Mouse (Mus musculus): ENCODE data around the gene Pithd1.

DNA sequence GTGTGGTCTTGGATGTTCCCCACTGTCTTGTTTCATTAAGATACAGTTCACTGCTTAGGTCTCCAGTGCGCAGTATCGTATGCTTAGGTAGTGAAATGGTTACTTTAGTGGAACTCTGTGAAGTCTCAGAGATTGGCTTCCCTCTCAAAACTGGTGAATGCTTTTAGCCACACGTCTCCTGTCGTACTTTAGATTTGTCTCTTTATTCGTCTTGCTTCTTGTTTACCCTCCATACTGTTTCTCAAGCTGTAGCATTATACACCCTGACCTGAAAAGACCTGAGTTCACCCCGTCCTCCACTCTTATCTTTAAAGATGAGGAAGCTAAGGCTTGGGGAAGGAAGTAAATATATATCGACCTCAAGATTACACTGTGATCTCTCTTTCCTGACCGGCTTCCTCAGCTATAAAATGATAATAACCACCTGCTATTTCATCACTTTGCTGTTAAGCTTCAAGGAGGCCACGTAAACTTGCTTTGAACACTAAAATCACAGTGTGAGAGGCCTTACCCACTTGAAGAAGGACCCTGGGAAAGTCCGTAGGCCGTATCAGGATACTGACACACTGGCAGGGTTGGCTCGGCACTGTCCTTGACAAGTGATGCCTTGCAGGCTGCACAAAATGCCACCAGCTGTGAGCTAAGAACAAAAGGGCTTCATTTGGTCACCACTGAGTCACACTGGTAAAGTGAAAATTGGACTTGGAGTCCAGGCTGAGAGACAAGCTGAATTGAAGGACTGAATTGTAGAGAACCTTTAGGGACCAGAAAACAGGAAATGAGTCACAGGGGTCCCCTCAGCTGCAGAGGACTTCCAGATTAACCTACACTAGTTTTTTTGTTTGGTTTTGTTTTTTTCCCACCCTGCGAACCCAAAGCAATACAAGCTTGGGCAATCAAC, 13.9 kb downstream of the Pithd1 start:
- TF ChIP-seq HCFC1 (IDR thresholded peaks at IDR 0.05; ENCODE audit: borderline replicate concordance, insufficient read depth, low read length) (no peak), ZC3H11A (IDR thresholded peaks at IDR 0.05; ENCODE audit: borderline replicate concordance, low read depth, low read length) (no peak), MAFK (IDR thresholded peaks at IDR 0.05; ENCODE audit: insufficient read depth, low read depth, low read length) (no peak), ZNF384 (IDR thresholded peaks at IDR 0.05; ENCODE audit: low read depth, low read length) (no peak), CHD2 (IDR thresholded peaks at IDR 0.05; ENCODE audit: low read depth, low read length) (no peak)

Measured in ES-E14 (cell line).